Mouse (Mus musculus) urinary bladder, adult 18-20 months (tissue): ENCODE measurements around the gene Chd9.

ENCODE experiments used
- DNase-seq, 2 experiments: peaks; one replicate each; pipeline ENCODE4 v3.0.0; 2022; ENCODE audit warnings: low spot score in 2 of 2, mixed read lengths in 2 of 2

Chd9 gene

DNA sequence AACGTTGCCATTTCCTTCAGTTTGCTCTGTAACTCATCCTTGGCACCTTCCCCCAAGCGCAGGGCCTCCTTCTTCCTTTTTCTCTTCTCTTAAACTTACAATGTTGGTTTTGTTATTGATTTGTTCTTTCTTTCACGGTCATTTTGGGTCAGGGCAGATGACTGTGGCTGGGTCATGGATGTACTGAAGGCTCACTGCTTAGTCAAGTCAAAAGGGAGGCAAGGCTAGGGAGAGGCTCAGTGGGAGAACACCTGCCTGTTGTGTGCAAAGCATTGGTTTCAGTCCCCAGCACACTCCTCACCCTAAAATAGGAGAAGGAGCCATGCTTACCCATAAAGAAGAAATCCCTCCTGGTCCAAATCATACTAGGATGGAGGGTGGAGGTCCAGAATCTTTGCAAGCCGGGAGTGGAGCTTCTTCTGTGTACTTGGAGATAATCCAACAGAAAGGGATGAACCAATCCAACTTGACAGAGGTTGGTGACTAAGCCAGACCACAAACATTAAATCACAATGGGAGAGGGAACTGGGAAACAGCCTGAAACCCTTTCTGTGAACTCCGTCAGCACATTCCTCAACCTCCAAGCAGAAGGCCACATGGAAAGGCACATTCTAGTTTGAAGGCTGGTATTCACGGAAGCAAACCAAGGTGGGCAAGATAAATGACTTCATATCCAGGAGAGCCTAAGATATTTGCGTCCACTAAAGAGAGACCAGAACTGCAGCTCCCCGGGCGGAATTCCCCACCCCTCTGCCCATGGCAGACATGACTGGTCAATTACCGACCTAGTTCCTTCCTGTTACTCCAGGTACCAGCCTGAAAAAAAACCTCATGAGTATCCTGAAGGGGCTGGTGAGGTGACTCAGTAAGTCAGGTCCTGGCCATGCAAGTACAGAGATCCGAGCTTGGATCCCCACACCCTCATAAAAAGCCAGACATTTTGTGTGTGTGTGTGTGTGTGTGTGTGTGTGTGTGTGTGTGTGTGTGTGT, 11.9 kb downstream of the Chd9 start:
- DNase-seq, result peak; percentile 20 to 31

DNA sequence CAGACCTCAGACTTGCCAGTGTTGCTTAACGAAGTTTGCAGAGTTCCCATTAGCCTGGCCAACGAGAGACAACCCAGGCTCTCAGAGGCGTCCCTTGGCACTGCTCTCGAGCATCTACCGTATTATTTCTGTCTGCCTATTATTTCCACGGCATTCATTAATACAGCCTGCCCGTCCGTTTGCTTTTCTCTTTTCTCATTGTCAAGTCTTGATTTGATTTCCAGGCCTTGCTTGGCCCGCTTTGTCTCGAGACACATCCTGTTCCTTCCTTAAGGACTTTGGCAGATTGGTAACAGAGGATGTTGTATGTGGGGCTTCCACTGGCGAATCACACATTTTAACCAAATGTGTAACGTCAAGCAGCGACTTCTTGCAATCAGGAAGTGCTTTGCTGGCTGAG, 13.2 kb downstream of the Chd9 start:
- no peak for DNase-seq

DNA sequence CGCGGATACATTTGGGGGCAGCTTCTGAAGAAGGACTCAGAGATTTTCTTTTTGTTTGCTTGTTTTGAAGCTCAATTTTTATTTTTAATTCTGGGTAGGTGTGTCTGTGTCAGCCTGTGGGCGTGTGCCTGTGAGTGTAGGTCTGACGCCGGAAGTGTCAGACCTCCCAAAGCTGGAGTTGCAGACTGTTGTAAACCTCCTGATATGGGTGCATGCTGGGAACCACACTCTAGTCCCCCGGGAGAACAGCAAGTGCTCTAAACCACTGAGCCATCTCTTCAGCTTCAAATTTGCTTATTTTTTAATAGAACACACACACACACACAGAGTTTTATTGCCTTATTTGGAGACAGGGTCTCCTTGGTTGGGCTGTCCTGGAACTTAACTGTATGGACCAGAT, 15.0 kb downstream of the Chd9 start:
- DNase-seq, result no peak

DNA sequence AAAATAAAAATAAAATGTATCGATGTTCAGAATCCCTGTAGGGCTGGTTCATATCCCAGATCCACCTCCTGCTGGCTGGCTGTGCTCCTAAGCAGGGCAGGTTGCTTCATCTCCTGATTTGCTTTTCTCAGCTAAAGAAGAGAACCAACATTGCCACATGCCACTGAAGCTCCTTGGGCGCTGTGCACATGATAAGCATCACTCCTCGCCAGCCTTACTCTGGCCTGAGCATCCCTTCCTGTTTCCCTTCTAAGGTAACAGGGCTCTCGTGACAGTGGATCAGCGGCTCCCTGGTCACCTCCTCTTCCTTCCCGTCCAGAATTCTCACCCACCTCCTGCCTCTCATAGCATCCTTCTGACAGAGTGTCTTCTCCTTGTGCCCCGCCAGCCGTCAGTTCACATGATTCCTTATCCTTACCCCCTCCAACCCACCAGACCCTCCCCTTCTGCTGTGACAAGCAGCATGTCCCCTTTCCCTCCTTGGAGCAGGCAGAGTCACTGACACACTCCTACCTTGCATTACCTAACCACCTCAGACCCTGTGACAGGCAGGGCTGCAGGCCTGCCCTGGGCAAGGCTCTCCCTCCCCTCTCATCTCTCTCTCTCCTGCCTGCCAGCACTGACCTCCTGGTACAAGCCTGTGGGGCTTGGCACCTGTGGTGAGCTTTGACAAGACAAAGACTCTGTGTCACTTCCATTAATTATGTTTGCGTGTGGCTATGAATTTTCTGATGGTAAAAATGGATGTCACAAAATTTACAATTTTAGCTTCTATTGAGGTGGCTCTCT, 16.2 kb downstream of the Chd9 start:
- no peak for DNase-seq

DNA sequence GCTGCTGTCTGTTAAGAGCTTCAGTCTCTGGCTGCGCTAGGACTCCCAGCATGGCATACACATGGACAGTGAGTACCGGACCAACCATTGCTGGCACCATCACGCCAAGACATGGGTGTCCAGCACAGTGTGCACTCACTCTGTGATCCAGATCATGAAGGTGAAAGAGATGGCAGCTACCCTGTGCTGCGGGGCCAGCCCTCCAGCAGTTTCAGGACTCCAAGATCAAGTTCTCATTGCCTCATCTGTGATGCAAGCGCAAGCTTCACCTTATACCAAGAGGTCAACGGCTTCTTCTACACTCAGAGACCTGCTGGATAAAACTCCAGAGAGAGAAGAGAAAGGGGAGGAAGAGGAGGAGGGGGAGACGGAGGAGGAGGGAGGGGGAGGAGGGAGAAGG, 19.8 kb downstream of the Chd9 start:
- DNase-seq, result no peak

DNA sequence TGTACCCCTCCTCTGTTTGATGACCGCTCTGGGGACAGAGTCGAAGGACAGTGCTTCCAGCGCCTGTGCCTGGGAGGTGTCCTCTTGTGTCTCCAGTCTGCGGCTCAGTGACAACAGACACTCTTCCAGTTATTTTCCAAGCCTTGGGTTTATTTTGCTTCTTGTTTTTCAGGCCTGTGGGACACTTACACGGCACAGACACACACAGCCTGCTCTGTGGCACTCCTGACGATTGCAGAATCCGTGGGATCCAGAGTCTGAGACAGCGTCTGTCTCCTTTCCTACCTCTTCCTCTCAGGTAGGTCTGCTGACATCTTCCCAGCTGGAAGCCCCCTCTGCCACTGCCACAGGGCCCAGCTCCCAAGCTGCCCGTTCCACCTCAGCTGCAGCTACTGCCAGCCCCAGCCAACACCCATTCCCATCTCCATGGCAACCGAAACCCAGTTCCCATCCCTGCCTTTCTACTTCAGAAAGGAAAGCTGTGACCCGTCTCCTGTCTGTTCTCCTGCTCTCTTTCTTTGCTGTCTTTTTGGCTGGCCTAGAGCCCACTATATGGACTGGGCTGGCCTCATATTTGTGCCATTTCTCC, 21.4 kb downstream of the Chd9 start:
- DNase-seq, result no peak

DNA sequence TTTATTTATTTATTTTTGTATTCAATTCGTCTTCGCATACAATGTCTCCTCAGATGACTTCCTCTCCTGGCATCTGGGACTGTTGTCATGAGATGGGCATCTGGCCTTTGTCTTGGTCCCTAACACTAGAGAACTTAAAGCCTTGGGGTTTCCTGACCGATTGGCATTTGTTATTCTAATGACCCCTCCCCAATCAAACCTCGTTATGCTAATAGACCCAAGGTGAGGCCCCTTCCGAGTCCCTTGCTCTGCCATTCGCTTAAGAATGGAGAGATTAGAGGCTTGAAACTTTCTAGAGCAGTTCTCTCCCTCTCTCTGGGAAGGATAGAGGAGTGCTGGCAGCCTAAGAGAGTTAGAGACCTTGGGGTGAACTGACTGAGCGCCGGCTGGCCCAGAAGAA, 23.4 kb downstream of the Chd9 start:
- DNase-seq, result no peak

DNA sequence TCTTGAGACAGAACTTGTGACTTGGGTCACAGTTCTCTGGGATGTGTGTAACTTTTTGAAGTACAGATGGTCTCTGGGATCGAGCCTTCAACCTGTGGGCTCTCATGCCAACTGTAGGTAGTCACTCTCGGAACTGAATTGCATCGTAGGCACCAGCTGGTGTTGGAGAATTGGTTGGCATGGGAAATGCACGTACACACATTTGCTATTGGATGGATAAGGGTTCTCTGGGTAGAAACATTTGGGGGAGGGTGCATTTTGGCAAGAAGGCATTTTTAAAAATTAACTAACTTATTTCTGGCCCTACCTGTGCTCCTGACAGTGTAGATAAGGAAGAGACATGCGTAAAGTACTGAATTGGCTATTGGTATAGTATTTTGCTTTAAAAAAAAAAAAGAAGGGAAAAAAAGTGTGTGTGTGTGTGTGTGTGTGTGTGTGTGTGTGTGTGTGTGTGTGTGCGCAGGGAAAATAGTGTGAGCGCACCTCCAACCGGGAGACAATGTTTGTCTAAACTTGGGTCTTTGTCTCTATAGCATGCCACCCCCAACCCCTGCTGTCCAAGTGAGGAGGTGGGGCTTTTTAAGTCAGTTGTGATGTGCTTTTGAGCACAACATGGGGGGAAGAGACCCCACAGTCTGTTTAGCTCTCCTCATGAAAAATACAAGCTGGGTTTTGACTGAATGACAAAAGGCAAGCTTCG, 26.0 kb downstream of the Chd9 start:
- DNase-seq, result no peak

DNA sequence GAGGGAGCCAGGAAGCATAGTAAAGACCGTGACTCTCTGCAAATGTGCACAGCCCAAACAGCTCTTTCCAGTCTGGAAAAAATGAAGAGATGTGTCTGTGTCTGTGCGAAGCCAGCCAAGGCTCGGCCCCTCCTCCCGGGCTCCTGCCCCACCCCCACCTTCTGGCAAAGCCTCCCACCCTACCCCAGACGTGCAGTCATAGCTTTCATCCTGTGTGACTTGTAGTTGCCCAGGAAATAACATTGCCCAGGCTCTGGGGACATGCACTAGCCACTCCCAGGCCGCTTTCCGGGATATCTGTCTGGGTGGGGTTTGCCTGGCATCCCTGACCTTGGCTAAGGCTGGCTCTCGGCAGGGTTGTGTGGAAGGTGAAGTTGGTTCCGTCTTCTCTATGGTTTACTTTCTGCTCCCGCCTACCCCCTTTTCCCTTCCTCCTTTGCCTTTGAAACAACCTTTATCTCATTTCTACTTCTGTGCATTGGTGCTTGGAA, 26.6 kb downstream of the Chd9 start:
- no peak for DNase-seq

DNA sequence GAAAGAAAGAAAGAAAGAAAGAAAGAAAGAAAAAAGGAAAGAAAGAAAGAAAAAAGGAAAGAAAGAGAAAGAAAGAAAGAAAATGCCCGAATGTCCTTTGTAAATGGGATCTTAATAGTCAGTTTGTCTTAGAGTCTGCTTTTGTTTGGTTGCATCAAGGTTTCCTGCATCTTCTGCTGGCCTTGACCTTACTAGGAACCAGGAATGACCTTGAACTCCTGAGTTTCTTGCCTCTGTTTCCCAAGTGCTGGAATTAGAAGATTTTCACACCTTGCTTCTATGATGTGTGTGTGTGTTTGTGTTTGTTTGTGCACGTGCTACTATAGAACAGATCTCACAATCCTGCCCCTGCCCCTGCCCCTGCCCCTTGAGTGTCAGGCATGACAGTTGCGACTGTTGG, 28.0 kb downstream of the Chd9 start:
- no peak for DNase-seq

DNA sequence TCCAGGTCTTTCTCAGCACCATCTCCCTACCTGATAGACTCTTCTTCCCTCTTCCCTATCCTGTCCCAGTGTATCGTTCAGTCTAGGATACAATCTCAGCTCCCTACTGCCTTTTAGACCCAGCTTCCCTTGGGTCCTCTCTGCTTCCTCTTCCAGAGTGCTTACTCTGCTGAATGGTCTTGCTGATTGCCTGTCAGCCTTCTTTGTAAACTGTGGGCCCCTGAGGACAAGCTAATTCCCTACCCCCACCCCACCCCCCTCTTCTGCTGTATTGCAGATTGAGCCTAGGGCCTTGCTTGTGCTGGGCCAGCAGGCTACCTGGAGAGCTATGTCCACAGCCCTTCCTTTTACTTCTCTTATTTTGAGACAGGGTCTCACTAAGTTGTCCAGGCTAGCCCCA, 28.8 kb downstream of the Chd9 start:
- DNase-seq, result no peak

DNA sequence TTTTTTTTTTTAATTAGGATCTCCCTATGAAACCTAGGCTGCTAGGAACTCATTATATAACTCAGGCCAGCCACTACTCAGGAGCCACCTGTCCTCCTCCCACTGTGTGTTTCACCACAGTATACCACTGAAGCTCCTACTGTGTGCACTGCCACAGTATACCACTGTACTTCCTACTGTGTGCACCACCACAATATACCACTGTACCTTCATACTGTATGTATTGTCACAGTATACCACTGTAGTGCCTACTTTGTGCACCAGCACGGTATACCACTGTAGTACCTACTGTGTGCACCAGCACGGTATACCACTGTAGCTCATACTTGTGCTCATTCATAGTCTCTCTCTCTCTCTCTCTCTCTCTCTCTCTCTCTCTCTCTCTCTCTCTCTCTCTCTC, 29.9 kb downstream of the Chd9 start:
- DNase-seq, result no peak

DNA sequence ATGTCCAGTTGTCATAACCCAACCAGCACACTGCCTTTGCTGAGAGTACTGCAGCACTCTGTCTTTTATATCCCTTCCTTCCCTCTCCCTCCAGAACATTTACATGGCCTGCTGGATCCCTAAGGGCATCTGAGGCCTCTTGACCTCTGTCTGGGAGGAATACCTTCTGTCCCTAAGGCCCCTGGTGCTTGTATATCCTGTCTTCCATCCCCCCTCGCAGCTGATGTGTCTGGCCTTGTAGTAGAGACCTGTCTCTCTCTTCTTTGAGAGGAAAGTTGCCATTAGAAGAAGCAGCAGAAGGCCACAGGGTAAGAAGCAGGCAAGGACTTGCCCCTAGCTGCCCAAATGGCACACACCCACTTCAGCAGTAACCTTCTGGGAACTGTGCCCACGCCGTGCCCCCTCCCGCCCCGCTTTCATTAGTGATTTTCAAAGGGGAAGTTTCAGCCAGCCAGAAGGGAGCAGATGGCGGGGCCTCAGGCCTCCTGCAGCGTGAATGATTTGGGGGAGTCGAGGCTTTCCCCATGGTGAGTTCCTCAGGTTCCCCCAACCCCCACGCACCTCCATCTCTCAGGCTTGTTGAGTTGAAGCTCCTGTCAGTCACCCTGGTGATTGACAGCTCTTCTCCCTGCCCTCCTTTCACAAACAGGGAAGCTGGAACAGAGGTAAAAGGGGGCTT, 33.3 kb downstream of the Chd9 start:
- peak in 1 of 2 experiments; percentile 56 for DNase-seq

DNA sequence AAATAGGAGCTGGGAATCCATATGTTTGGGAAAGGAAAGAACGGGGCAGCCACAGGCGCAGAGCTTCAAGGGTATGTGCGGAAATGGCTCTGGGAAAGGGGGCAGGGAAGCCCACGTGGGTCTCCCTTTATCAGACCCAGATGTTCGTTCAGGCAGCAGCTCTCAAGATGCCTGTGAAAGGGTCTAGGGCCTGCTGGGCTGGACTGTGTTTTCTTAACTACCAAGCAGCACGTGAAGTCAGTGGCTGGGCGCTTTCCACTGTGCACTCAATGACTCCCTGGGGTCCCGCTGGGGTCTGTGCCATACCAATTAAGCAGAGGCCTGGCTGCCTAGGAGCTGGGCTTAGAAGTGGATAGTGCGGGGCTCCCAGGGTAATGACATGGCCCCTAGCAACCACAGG, 33.9 kb downstream of the Chd9 start:
- no peak for DNase-seq

DNA sequence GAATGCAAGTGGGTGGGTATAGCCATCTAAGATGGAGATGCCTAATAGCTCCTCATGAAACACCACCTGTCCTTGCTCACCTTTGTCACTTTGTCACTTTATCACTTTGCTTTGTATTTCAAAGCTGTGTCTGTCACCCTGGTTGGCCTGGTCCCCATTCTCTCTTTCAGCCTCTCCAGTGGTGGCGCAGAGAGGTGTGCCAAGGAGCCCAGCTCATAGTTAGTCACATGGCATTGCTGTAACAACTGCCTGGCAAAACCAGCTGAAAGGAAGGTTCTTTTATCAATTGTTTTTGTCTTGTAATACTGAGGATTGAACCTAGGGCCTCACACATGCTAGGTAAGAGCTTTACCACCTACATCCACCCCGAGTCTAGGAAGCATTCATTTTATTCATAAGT, 38.9 kb downstream of the Chd9 start:
- no peak for DNase-seq

DNA sequence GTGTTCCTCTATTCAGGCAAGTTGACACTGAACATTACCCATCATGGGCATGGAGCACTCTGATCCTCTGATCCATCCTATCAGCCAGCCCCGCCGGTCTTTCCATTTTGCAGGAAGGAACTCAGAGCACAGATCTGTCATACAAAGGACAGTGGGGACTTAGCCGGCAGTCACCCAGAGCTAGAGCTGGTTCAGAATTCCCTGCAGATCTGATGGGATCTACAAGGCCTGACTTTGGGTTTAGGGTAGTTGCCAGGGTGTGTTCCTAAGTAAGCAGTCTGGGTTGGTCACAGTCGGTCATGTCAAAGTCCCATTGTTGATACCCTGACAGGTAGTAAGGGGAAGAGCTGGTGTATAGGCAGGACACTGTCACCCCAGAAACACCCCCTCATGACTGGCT, 39.8 kb downstream of the Chd9 start:
- DNase-seq, result no peak

DNA sequence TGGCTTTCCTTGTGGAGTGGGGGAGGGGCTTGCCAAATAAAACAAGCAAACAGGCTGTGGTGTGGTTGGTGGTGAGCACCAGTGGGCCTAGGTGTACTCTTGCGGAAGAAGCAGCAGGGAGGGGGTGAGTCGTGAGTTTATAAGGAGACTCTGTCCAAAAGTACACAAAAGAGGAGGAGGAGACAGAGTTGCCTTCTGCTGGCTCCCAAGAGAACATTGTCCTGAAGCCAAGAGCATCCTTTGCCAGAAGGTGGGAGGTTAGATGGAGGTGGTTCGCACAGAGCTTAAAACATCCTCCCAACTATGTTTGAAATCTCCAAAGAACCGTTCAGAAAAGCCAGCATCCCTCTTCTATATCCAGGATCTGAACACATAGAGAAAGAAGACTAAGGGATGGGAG, 40.2 kb downstream of the Chd9 start:
- DNase-seq, result peak in 1 of 2 experiments; percentile 34

DNA sequence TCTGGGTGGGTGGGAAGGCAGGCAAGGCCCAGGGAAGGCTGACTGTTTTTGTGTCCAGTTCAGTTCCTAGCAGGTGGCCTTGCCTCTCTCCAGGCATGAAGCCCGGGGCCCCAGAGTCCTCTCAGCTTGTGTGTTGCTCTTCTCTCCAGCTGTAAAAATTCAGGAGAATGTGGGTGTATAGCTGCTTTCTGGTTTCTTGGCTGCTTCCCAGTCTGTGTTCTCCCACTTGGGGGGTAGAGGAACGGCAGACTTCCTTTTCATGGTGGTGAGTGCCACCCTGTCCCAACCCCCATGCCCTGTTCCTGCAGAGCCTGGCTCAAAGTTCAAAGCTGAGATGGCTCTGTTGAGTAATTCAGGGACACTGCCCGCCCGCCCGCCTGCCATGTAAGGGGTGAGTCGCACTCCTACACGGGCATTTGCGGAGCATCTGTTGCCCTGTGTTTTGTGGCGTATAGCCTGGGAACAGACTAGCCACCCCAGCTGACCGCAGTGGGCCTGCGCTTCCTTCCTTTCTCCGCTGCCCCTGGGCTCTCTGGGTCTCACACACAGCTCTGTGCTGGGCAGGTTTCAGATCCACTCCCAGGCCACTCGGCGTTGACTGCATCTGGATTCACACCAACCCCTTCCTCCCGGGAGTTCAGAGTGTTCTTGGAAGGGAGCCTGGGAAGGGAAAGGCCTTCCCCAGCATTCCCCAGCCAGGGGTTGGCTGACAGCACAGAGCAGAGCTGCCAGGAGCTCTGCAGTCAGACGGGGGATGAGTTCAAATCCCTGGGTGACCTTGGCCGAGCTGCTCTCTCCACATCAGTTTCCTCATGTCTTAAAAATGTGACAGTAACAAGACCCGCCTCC, 41.1 kb downstream of the Chd9 start:
- peak; percentile 44 to 87 for DNase-seq

DNA sequence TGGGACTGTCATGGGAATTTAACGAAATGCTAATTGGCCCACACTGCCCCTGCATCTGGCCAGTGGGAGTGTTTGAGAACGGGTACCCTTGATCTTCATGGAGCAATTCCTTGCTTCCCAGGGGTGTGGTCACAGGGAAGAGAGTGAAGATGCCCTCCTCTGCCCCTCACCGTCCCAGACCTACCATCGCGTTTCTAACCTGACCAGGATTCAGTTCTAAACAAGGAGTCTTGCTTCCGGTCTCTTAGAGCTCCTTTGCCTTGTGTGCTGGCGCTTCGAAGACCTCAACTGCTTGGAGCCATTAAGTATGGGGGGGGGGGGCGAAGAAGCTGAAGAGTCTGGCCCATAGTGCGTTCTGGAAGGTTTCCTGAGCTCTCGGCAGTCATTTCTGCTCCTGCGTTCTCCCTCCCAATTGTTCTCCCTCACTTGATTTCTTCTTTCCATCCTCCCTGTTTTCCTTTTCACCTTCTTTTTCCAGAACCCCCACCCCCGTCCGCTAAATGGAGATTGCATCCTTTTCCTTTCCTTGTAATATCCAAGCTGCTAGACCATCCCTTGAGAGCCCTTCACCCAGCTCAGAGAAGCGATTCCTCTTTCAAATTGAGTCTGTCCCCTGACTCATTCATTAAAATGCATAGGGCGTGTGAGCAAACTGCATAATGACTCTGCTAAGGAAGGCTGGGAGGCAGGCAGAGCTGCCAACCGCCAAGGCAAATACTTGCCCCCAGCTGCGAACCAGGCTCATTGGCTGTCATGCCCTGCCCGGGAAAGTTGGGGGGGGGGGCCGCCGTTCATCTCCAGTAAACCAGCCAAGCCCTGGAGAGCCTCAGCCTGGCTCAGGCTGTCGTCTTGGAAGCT, 42.0 kb downstream of the Chd9 start:
- DNase-seq, result no peak
